In genomic region chr4:22476967-22477710, GRCm38 (mm10) we compare ENCODE assay signal across 1 mouse cellular context.
TF ChIP-seq lines count a peak whose summit lies in the region.

No protein-coding gene starts in this region.

TF ChIP-seq in MEL, 35 proteins besides CTCF, POLR2A, EP300 and RAD21 (continued from another document):
- TF ChIP-seq ELF1 (IDR thresholded peaks at IDR 0.05; ENCODE audit: low read depth, low read length) (no peak), MYC (IDR thresholded peaks at IDR 0.05; ENCODE audit: low read depth, low read length) (no peak), NELFE (IDR thresholded peaks at IDR 0.05; ENCODE audit: low read depth, low read length) (no peak), USF1 (IDR thresholded peaks at IDR 0.05; ENCODE audit: low read depth, low read length) (no peak), KAT2A (conservative IDR thresholded peaks at IDR 0.05; ENCODE audit: low read depth, low read length) (no peak), ZKSCAN1 (IDR thresholded peaks at IDR 0.05; ENCODE audit: low read depth, low read length) (no peak), NRF1 (IDR thresholded peaks at IDR 0.05; ENCODE audit: insufficient read depth, low read depth, low read length, poor library complexity, severe bottlenecking) (no peak), TCF12 (IDR thresholded peaks at IDR 0.05; ENCODE audit: low read depth, low read length) (no peak), ZNF384 (IDR thresholded peaks at IDR 0.05; ENCODE audit: low read depth, low read length) (no peak), E2F4 (IDR thresholded peaks at IDR 0.05; ENCODE audit: borderline replicate concordance, low read depth, low read length) (no peak), CHD1 (IDR thresholded peaks at IDR 0.05; ENCODE audit: low read depth, low read length) (no peak)
